Mouse (Mus musculus): ENCODE results near the gene Med7. TPM values are rescaled to one million over a fixed set of nuclear protein-coding genes. Genes with fewer than 3 reads are reported as not detected.

The Med7 gene
- polyA plus RNA-seq, 1 experiment from 2014 or later, result 58.8 TPM

GRCm38 (mm10) chr11:46441774-46442173 is 5.0 kb downstream of the Med7 start:
- Histone ChIP-seq H3K27ac (ENCODE audit: low read length) (no peak overlapping the region), H3K27me3 (ENCODE audit: control insufficient read depth, insufficient read depth, low read depth, low read length) (no peaks in the 10 kb centered on the region), H3K36me3 (ENCODE audit: control insufficient read depth, insufficient read depth, low read length) (peaks cover 5% of the 10 kb centered on the region; the same call in 1 of the 2 replicates), H3K9me3 (replicated peaks; ENCODE audit: control insufficient read depth, low read length, poor library complexity, severe bottlenecking) (no peaks in the 10 kb centered on the region), H3K4me2 (ENCODE audit: low read length) (no peak overlapping the region), H3K4me1 (ENCODE audit: control insufficient read depth, insufficient read depth, low read length) (peaks cover 6% of the 10 kb centered on the region), H3K9ac (ENCODE audit: low read depth, low read length) (no peak overlapping the region), H3K4me3 (ENCODE audit: low read depth, low read length) (no peak overlapping the region)
- 98% methylated on average over 1 of the region's 1 CpGs for WGBS
- no peak for ATAC-seq

GRCm38 (mm10) chr11:46443152-46443551 is 6.4 kb downstream of the Med7 start:
- H3K9ac ChIP-seq (ENCODE audit: low read depth, low read length), result no peak overlapping the region
- H3K27ac ChIP-seq (ENCODE audit: low read length), result no peak overlapping the region
- H3K4me3 ChIP-seq (ENCODE audit: low read depth, low read length), result no peak overlapping the region
- H3K27me3 ChIP-seq (ENCODE audit: control insufficient read depth, insufficient read depth, low read depth, low read length), result no peaks in the 10 kb centered on the region
- ATAC-seq, result no peak
- peaks cover 5% of the 10 kb centered on the region; the same call in 1 of the 2 replicates for H3K36me3 ChIP-seq (ENCODE audit: control insufficient read depth, insufficient read depth, low read length)
- peaks cover 1% of the 10 kb centered on the region; the same call in 1 of the 2 replicates for H3K4me1 ChIP-seq (ENCODE audit: control insufficient read depth, insufficient read depth, low read length)
- H3K9me3 ChIP-seq (replicated peaks; ENCODE audit: control insufficient read depth, low read length, poor library complexity, severe bottlenecking), result no peaks in the 10 kb centered on the region
- WGBS, result 100% methylated on average over 1 of the region's 1 CpGs
- H3K4me2 ChIP-seq (ENCODE audit: low read length), result no peak overlapping the region

- H3K27me3 ChIP-seq (ENCODE audit: control insufficient read depth, insufficient read depth, low read depth, low read length), result no peaks in the 10 kb centered on the region
- ATAC-seq, result no peak
- H3K9me3 ChIP-seq (replicated peaks; ENCODE audit: control insufficient read depth, low read length, poor library complexity, severe bottlenecking), result no peaks in the 10 kb centered on the region
- no peak overlapping the region for H3K9ac ChIP-seq (ENCODE audit: low read depth, low read length)
- 96% methylated on average over 5 of the region's 5 CpGs for WGBS
- H3K4me2 ChIP-seq (ENCODE audit: low read length), result no peak overlapping the region
- no peak overlapping the region for H3K27ac ChIP-seq (ENCODE audit: low read length)
- H3K4me3 ChIP-seq (ENCODE audit: low read depth, low read length), result no peak overlapping the region
- no peaks in the 10 kb centered on the region for H3K4me1 ChIP-seq (ENCODE audit: control insufficient read depth, insufficient read depth, low read length)
- H3K36me3 ChIP-seq (ENCODE audit: control insufficient read depth, insufficient read depth, low read length), result peaks cover 5% of the 10 kb centered on the region; the same call in 1 of the 2 replicates
These were observed 7.3 kb downstream of the Med7 start for GRCm38 (mm10) chr11:46443979-46444378.

- H3K27ac ChIP-seq (ENCODE audit: low read length), result no peak overlapping the region
- H3K4me2 ChIP-seq (ENCODE audit: low read length), result no peak overlapping the region
- H3K9me3 ChIP-seq (replicated peaks; ENCODE audit: control insufficient read depth, low read length, poor library complexity, severe bottlenecking), result no peaks in the 10 kb centered on the region
- no peaks in the 10 kb centered on the region for H3K27me3 ChIP-seq (ENCODE audit: control insufficient read depth, insufficient read depth, low read depth, low read length)
- H3K4me1 ChIP-seq (ENCODE audit: control insufficient read depth, insufficient read depth, low read length), result no peaks in the 10 kb centered on the region
- no peak overlapping the region for H3K9ac ChIP-seq (ENCODE audit: low read depth, low read length)
- no peak overlapping the region for H3K4me3 ChIP-seq (ENCODE audit: low read depth, low read length)
- no peak for ATAC-seq
- WGBS, result 92% methylated on average over 6 of the region's 6 CpGs
- 0 out of 2 replicates have a peak, but pooled peaks cover 2% of the 10 kb centered on the region for H3K36me3 ChIP-seq (ENCODE audit: control insufficient read depth, insufficient read depth, low read length)
These were observed 9.4 kb downstream of the Med7 start for GRCm38 (mm10) chr11:46446150-46446549.

- Histone ChIP-seq H3K4me1 (ENCODE audit: control insufficient read depth, insufficient read depth, low read length) (no peaks in the 10 kb centered on the region), H3K4me3 (ENCODE audit: low read depth, low read length) (no peak overlapping the region), H3K36me3 (ENCODE audit: control insufficient read depth, insufficient read depth, low read length) (no peaks in the 10 kb centered on the region), H3K9ac (ENCODE audit: low read depth, low read length) (no peak overlapping the region), H3K9me3 (replicated peaks; ENCODE audit: control insufficient read depth, low read length, poor library complexity, severe bottlenecking) (no peaks in the 10 kb centered on the region), H3K27ac (ENCODE audit: low read length) (no peak overlapping the region), H3K27me3 (ENCODE audit: control insufficient read depth, insufficient read depth, low read depth, low read length) (no peaks in the 10 kb centered on the region), H3K4me2 (ENCODE audit: low read length) (no peak overlapping the region)
- WGBS, result 81% methylated on average over 13 of the region's 13 CpGs
- no peak for ATAC-seq
These were observed 11.1 kb downstream of the Med7 start for GRCm38 (mm10) chr11:46447644-46448484.

- Histone ChIP-seq H3K27ac (ENCODE audit: low read length) (no peak overlapping the region), H3K9ac (ENCODE audit: low read depth, low read length) (no peak overlapping the region), H3K4me2 (ENCODE audit: low read length) (no peak overlapping the region), H3K27me3 (ENCODE audit: control insufficient read depth, insufficient read depth, low read depth, low read length) (no peaks in the 10 kb centered on the region), H3K9me3 (replicated peaks; ENCODE audit: control insufficient read depth, low read length, poor library complexity, severe bottlenecking) (no peaks in the 10 kb centered on the region), H3K36me3 (ENCODE audit: control insufficient read depth, insufficient read depth, low read length) (no peaks in the 10 kb centered on the region), H3K4me3 (ENCODE audit: low read depth, low read length) (no peak overlapping the region), H3K4me1 (ENCODE audit: control insufficient read depth, insufficient read depth, low read length) (no peaks in the 10 kb centered on the region)
- ATAC-seq, result no peak
- WGBS, result 82% methylated on average over 11 of the region's 11 CpGs
These were observed 12.8 kb downstream of the Med7 start for GRCm38 (mm10) chr11:46449461-46450080.

- no peak for ATAC-seq
- H3K4me2 ChIP-seq (ENCODE audit: low read length), result no peak within 1 kb of the TSS
- WGBS, result 80% methylated on average over 6 of the region's 6 CpGs
These were observed 17.8 kb downstream of the Med7 start, which contains the start of gene Havcr2 for GRCm38 (mm10) chr11:46454453-46455045. Gene Havcr2, plus strand, starts transcription at chr11:46454935.

GRCm38 (mm10) chr11:46459960-46460359 is 23.2 kb downstream of the Med7 start:
- no peaks in the 10 kb centered on the region for H3K4me1 ChIP-seq (ENCODE audit: control insufficient read depth, insufficient read depth, low read length)
- no peaks in the 10 kb centered on the region for H3K36me3 ChIP-seq (ENCODE audit: control insufficient read depth, insufficient read depth, low read length)
- no peak overlapping the region for H3K4me3 ChIP-seq (ENCODE audit: low read depth, low read length)
- H3K4me2 ChIP-seq (ENCODE audit: low read length), result no peak overlapping the region
- no peaks in the 10 kb centered on the region for H3K9me3 ChIP-seq (replicated peaks; ENCODE audit: control insufficient read depth, low read length, poor library complexity, severe bottlenecking)
- ATAC-seq, result no peak
- no peak overlapping the region for H3K27ac ChIP-seq (ENCODE audit: low read length)
- H3K27me3 ChIP-seq (ENCODE audit: control insufficient read depth, insufficient read depth, low read depth, low read length), result no peaks in the 10 kb centered on the region
- no peak overlapping the region for H3K9ac ChIP-seq (ENCODE audit: low read depth, low read length)
- WGBS, result 85% methylated on average over 3 of the region's 3 CpGs

More at GRCm38 (mm10) chr11:46454453-46455045, 17.8 kb downstream of the Med7 start, which contains the start of gene Havcr2:
- no peaks in the 10 kb centered on the region for H3K27me3 ChIP-seq (ENCODE audit: control insufficient read depth, insufficient read depth, low read depth, low read length)
- H3K4me1 ChIP-seq (ENCODE audit: control insufficient read depth, insufficient read depth, low read length), result no peaks in the 10 kb centered on the region
- H3K4me3 ChIP-seq (ENCODE audit: low read depth, low read length), result no peak within 1 kb of the TSS
- no peaks in the 10 kb centered on the region for H3K36me3 ChIP-seq (ENCODE audit: control insufficient read depth, insufficient read depth, low read length)
- no peaks in the 10 kb centered on the region for H3K9me3 ChIP-seq (replicated peaks; ENCODE audit: control insufficient read depth, low read length, poor library complexity, severe bottlenecking)
- no peak within 1 kb of the TSS for H3K9ac ChIP-seq (ENCODE audit: low read depth, low read length)
- no peak within 1 kb of the TSS for H3K27ac ChIP-seq (ENCODE audit: low read length)

- WGBS, result 76% methylated on average over 5 of the region's 5 CpGs
- H3K4me3 ChIP-seq (ENCODE audit: low read depth, low read length), result no peak overlapping the region
These were observed 24.6 kb downstream of the Med7 start for GRCm38 (mm10) chr11:46461362-46461761.

More at GRCm38 (mm10) chr11:46461362-46461761, 24.6 kb downstream of the Med7 start:
- no peak for ATAC-seq
- no peak overlapping the region for H3K9ac ChIP-seq (ENCODE audit: low read depth, low read length)
- no peaks in the 10 kb centered on the region for H3K9me3 ChIP-seq (replicated peaks; ENCODE audit: control insufficient read depth, low read length, poor library complexity, severe bottlenecking)
- H3K4me1 ChIP-seq (ENCODE audit: control insufficient read depth, insufficient read depth, low read length), result no peaks in the 10 kb centered on the region
- H3K4me2 ChIP-seq (ENCODE audit: low read length), result no peak overlapping the region
- H3K27me3 ChIP-seq (ENCODE audit: control insufficient read depth, insufficient read depth, low read depth, low read length), result no peaks in the 10 kb centered on the region
- H3K27ac ChIP-seq (ENCODE audit: low read length), result no peak overlapping the region
- no peaks in the 10 kb centered on the region for H3K36me3 ChIP-seq (ENCODE audit: control insufficient read depth, insufficient read depth, low read length)

Data from midbrain, embryonic 16.5 days (tissue).